Mouse (Mus musculus) cerebellum, postnatal 36 days (tissue): ENCODE data around the gene Rarres2.

Source experiments
- DNase-seq, 2 experiments: peaks; one replicate each; pipeline ENCODE4 v3.0.0; 2021 to 2022; ENCODE audit warnings: mixed read lengths in 2 of 2

The Rarres2 gene

DNA sequence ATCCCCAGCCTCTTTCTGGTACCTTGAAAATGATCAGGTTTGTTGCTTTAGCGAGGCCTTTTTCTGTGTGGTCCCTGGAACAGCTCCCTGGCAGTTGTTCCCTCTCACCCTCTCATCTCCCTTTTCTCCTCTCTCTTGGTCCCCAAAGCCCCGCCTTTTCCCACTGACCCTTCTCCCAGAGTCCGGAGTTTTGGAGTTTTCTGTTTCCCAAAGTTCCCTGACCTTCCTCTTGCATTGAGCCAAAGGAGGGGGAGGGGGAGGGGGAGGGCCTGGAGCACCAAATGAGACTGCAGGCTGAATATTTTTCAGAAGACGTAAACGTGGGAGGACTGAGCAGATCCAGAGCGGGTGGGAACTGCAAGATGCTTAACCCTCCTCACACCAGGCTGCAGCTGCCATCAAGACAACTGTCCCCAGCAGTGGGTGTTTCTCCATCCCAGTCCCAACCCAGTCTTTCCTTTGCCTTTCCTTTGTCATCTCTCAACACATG, at the start of gene Rarres2:
Rarres2 (minus strand) TSS at position 218 of the 490 bp plus-strand sequence.
- no peak for DNase-seq

DNA sequence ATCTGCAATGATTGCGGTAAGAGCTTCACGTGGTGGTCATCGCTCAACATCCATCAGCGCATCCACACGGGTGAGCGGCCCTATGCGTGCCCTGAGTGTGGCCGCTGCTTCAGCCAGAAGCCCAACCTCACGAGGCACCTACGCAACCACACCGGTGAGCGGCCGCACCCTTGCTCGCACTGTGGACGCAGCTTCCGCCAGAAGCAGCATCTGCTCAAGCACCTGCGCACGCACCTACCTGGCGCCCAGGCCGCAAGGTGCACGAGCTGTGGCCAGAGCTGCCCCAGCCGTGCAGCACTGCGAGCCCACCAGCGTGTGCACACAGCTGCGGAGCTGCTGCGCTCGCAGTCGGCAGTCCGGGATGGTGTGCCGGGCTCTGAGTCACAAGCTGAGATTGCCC, 47.4 kb upstream of the Rarres2 start:
- DNase-seq = no peak

DNA sequence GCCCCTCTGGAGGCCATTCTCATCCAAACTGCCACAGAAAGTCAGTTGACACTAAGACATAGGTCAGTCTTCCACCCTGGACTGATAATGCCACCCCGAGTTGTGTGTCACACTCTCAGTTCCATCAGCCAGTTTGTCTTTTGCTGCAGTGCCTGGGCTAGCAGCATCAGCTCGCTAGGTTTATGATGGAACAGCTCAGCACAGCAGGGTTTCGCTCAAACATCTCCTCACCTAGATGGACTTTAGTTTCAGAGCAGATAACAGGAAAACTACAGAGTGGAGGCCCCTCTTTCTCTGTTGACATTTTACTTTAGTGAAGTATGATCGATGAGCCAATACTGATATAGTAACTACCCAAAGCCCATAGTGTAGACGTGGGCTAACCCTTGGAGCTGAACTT, 42.2 kb upstream of the Rarres2 start:
- DNase-seq = no peak

DNA sequence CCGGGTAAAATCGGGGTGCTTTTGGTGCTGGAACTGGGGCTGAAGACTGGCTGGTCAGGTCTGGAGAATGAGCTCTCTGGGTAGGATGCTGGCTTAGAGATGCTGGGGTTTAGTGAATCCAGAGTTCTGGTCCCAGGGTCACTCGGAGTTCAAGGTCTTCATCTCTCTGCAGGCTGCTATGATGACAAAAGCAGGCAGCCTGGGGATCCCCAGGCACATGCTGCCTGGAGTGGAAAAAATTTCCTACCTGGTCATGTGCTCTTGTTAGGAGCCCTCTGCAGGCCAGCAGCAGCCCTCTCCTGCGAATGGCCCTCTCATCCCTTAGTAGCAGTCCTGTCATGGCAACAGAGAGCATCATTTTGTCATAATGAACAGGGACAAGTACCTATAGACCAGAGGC, 40.9 kb upstream of the Rarres2 start:
- no peak for DNase-seq

DNA sequence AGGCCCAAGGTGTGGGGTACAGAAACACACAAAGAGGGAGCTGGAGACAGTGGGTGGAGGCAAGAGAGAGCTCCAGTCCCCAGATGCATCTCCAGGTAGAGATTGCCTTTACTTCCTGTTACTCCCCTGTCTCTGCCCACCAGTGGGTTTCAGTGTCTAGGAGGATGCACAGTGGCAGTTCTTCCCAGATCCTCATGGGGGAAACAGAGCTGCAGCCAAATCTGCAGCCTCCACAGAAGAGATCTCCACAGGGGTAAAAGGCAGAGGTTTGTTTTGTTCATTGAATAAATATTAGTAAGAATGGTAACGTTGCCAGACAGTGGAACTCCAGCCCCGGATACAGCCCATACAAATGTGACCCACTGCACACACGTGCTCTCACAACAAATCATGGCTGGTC, 38.1 kb upstream of the Rarres2 start:
- no peak for DNase-seq

DNA sequence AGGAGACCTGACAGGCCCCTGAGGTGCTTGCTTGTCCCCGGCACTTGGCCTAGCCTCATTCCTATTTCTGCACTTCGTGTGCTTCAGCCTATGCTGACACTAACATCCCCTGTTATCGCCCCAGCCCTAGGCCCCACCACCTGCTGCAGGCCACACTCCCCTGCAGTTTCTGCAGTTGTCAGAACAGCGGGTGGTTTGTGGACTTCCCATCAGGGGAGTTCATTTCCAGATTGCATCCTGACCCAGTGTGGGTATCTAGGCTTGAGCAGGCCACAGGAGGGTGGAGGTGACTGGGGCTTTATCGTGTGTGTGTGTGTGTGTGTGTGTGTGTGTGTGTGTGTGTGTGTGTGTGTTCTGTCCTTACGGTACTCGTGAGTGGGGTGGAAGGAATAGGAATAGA, 36.9 kb upstream of the Rarres2 start:
- peak in 1 of 2 experiments; percentile 27 for DNase-seq

DNA sequence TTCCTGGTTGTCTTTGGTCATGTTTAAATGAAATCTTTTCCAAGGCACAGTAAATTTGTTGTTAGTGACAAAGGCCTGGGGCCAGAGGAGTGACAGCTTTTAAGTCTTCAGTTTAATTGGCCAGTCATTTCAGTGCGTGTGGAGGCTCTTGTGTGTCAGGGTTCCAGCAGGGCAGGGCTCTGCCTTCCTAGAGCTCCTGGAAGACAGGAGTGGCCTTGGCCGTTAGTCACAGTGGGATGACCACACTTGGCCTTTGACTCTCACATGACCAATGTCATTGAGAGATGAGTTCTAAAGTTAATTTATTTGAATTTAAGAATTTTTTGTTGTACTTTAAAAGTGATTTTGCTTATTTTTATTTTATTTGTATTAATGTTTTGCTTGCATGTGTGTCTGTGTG, 35.5 kb upstream of the Rarres2 start:
- DNase-seq = no peak

DNA sequence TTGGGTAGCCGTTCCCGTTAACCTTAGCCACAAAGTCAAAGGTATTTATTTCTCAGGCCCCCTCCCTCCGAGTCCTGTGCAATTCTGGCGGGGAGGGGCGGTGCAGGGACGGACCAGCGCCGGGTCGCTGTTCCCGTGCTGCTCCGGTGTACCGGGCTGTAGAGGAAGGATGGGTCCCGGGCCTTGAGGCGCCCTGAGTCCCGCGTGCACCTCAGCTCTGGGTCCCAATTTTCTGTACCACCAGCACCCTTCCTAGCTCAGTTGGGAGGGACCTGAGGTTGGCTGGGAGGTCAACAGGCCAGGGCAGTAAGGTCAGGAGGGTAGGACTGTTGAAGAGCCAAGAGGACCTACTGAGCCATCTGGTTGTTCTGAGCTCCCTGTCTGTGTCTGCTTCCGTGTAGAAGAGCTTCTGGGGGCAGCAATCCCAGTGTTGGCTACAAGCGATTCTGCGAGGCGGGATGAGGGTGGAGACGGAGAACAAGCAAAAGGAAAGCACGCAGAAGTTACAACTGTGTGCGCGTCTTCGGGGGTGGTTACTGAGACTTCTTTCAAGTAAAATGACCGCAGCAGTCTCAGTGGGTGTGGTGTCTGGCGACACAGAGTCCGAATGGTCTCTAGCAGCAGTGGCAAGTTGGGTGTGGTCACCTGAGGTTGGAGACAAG, 29.6 kb upstream of the Rarres2 start:
- peak in 1 of 2 experiments; percentile 38 for DNase-seq

DNA sequence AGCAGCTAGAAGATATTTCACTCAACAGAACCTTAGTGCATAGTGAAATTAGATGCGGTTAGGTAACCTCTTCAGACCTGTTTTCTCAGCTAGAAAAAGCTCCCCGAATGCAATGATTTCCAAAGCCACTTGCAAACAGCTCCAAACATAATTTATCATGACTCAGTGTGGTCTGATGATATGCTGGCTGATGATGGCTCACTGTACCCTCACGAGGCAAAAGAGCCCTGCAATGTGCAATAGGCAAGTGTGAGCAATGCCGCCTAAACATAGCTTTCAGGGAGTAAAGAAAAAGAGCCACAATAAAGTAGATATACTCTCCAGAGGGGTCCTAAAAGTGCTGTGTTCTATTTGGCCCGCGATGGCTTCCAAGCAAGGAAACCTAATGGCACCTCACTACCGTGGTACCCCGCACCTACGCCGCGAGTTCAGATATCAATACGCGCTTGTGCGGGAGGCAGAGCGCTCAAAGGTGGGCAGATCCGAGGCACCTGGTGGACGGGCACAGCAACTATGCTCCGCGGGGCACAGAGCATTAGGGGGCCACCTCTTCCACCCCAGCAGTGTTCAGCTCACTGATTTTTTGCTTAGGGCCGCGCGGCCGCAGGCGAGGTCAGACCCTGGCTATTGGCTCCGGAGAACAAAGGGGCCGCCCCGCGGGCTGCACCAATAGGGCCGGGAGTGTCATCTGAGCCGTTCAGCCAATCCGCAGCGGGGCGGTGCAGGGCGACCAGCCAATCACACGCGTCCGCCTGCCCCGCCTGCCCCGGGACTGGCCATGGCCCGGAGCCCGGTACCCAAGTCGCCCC, 28.9 kb upstream of the Rarres2 start, which contains the start of gene Zfp775:
Zfp775 (plus strand) TSS at position 793 of the 809 bp plus-strand sequence.
- peak; percentile 98 to 99 for DNase-seq

DNA sequence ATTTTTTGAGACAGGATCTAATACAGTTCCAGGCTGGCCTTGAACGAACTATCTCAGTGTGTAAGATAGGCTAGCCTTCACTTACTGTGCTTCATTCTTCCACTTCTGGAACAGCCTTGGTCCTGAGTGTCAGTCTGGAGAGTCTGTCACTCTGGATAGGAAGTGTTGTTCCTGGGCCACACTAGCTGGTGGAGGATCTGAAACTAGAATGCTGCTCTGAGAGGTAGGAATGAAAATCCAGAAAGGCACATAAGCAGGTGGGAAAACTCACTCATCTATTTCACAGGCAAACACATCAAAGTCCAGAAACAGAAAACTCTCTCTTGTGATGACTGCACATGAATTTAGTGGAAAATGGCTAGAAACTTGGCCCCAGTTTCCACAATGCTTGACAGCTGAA, 28.0 kb upstream of the Rarres2 start:
- no peak for DNase-seq

DNA sequence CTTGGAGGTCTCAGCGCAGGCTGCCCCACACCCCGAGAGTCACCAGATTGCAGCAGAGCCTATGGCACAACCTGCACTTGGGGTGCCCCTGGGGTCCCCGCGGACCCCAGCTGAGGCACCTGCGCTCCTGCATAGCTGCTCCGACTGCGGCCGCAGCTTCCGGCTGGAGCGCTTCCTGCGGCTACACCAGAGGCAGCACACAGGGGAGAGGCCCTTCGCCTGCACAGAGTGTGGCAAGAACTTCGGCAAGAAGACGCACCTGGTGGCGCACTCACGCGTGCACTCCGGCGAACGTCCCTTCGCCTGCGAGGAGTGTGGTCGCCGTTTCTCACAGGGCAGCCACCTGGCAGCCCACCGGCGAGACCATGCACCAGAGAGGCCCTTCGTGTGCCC, 24.6 kb upstream of the Rarres2 start:
- DNase-seq = no peak

DNA sequence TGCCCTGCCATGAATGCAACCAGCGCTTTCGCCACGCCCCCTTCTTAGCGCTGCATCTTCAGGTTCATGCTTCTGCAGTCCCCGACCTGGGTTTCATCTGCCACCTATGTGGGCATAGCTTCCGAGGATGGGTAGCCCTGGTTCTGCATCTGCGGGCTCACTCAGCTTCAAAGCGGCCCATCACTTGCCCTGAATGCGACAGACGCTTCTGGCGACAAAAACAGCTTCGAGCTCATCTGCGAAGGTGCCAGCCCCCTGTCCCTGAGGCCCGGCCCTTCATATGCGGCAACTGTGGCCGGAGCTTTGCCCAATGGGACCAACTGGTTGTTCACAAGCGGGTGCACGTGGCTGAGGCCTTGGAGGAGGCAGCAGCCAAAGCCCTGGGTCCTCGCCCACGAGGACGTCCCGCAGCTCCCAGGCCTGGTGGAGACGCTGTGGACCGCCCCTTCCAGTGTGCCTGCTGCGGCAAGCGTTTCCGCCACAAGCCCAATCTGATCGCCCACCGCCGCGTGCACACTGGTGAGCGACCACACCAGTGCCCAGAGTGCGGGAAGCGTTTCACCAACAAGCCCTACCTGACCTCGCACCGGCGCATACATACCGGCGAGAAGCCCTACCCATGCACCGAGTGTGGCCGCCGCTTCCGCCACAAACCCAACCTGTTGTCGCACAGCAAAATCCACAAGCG, 24.1 kb upstream of the Rarres2 start:
- peak in 1 of 2 experiments; percentile 13 for DNase-seq

DNA sequence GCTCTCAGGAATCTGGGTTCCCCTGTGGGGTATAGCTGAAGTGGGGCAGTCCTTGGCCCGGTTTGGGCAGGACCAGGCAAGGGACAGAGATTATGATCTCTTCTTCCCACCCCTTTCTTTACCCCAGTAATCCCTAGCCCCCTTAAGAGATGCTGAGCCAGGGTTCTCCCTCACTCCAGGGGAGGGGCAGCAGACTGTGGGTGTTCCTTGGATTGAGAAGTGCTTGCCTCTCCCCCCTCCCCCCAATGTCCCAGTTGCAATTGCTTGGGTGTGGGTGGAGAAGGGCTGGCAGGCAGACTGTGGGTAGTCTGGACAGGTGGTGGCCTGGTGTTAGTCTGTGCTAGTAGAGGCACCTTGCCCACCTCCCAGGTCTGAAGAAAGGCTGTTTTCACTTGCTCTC, 22.7 kb upstream of the Rarres2 start:
- DNase-seq = peak in 1 of 2 experiments; percentile 31

DNA sequence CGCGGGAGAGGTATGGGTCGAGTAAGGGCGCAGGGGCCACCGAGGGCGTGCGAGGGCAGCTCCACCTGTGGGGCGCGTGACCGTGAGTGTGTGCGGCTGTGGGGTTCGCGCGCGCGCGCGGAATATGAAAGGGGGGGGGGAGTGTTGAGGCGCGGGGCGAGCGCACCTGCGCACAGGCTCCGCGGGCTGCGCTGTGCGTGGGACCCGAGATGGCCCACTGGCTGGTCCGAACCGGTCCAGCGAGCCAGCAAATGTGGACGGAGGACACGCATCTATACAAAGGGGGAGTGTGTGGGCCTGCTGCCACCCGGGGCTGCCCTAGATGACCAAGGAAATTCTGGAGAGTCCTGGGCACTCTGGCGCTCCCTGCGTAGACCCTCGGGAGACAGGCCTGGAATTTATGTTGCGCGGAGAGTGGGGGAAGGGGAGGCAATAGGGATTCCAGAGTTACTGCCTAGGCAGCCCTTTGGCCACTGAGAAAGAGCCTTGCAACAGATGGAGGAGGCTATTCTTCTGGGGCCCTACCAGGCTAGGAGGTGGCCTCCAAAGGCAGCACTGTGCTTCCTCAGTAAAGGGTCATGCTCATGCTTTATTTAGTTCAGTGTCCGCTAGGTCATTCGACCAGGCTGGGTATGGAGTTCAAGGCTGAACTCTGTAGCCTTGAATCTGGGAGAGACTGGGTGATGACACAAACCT, 21.6 kb upstream of the Rarres2 start:
- DNase-seq = no peak

DNA sequence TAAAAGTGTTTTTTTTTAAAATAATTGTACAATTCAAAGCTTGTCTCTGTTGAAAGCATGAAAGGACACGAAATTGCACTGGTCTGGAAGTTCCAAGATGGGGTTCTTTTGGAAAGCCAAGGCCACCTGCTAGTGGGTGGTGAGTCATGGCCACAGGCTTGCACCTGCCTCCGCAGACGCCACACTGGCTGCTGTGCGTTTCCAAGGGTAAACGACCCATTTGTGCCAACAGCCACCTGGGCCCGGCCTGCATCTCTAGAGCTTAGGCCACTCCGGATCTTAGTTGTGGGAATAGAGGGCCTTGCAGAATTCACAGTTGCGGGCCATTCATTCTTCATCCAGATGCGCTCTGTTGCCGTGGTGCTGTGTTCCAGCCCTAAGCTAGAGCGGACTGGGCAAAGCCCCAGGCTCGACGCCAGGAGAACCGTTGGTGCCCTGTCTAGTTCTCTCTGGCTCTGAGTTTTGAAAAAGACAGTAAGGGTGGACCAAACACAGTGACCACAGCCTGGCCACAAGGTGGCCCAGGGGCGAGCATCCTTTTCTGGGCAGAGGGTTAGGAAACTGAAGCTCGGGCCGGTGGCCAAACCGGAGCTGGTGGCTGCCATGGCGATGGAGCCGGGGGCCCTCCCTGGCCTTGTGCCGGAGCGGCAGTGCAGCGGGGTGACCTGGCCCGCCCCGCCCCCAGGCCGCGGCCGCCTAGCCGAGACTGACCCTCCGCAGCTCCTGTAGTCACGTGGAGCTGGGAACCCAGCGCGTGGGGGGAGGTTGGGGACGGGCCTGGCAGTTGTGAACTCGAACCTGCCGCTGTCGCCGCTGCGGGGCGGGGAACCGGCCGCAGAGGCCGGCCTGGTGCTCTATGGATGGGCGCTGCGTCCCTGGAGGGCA, 20.8 kb upstream of the Rarres2 start, which contains the start of the genes Repin1 and Gm44965:
Repin1 (plus strand) TSS at position 726 of the 885 bp plus-strand sequence.
Gm44965 (plus strand) TSS at position 784 of the 885 bp plus-strand sequence.
- DNase-seq = peak; percentile 98 to 99

DNA sequence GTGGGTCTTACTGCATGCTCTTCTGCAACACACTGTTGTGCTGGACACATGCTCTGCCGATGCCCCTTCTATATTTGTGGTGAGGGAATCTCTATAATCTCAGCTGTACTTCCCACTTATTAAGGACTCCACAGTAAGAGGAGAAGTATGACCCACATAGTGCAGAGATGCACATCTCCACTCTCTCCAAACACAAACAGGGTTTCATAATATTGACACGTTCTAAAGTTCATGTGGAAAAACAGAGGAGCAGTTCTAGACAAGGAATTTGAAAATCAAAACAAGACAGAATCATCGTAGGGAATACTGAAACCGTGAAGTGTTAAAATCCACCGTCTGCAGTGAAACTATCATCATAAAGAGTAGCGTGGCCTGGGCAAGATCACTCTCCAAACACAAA, 19.3 kb upstream of the Rarres2 start:
- DNase-seq = no peak

DNA sequence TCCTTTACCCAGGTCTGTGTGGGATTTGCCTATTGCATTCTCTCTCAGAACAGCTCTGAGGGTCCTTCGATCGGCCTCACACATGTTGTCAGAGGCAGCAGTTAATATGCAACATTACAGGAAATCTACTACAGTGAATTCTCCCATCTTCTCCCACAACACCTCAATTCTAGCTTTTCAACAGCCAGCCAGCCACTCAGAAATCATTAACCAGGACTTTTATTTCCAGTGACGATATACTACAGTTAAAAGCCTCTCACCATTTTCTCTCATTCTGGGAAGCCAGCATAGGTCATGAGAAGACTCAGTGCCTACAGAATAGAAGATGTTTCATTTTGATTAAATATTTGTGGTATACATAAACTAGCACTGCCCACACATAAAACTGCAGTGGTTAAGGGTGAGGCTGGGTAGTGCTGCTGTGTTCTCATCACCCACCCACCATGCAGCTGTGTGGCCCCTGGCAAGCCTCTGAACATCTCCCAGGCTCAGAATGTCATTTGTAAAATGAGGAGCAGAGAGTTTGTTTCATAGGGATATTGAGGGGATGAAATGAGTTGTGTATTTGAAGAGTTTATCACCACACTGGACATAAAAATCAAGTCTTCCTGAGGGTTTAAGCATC, 18.7 kb upstream of the Rarres2 start:
- no peak for DNase-seq

DNA sequence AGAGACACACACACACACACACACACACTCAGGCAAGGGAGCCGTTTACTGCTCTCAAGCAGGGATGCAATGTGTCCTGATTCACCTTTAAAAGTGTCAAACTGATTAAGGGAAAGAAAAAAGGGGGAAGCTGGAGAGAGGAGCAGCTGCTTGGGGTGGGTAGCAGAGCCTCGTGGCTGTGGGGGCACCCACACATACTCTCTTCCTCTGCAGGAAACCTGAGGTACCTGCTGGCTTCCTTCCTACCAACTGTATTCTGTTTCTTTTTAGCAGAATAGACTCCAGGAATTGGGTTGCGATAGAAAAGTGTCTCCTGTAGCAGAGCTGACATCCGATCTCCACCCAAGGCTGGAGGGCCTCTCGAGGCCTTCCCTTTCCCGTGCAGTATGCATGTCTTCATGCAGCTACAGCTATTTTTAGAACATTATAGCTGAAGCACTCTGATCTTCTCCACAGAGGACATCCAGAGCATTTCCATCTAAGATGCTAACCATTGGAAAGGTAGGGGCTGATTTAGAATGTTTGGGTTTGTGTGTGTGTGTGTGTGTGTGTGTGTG, 16.7 kb upstream of the Rarres2 start, which contains the start of gene Gm45021:
Gm45021 (plus strand) TSS at position 417 of the 557 bp plus-strand sequence.
- no peak for DNase-seq

DNA sequence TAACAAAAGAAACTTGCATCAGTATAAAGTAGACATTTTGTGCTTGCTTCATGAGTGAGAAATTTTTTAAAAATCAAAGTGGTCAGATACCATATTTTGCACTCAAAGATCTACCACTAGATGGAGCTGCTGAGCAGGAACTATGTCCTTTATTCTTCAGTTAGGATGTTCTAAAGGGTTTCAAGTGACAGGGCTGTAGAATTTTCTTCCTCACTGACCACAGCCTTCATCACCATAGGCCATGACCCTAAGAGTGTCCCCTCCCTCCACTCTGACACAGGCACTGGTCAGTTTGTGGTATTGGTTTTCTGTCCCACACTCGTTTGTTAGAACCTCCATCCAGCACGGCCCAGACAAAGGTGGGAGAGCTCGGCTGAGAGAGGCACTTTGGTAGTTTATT, 9.4 kb upstream of the Rarres2 start:
- DNase-seq = peak in 1 of 2 experiments; percentile 54

DNA sequence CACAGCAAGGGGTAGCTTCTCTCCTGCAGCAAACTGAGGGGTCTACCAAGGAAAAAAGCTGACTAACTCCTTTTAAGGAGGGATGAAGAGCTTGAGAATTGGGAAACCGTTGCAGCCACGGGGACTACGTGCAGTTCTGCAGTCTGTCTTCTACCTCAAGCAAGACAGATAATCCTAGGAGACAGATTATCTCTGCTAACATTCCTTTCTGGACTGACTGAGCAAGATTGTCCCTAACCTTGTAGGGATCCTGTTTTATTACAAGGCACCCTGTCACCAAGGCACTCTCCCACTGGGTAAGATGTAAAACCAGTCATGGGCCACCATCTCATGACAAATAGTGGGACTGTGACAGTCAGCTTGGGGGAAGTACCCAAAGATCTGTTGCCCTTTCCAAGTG, 8.7 kb upstream of the Rarres2 start:
- no peak for DNase-seq

DNA sequence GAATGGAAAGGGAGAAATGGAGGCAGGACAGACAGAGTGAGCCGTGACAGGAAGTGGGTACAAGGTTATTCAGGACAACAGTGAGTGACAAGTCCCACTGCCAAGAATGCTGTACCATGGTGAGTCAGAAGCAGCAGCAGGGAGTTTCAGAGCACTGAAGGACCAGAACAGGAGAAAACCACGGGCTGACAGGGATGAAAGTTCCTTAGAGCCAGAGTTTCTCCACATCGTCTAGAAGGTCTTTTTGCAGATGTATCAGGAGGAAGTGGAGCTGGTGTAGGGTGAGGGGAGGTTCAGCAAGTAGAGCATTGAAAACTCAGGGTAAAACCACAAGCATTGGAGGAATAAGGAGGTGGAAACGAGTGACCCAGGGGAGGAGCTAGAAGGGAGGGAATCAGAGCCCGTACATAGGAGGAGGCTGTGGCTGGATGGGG, 6.6 kb upstream of the Rarres2 start:
- no peak for DNase-seq
